Mouse (Mus musculus): ENCODE results near the gene Gm9887.

DNA sequence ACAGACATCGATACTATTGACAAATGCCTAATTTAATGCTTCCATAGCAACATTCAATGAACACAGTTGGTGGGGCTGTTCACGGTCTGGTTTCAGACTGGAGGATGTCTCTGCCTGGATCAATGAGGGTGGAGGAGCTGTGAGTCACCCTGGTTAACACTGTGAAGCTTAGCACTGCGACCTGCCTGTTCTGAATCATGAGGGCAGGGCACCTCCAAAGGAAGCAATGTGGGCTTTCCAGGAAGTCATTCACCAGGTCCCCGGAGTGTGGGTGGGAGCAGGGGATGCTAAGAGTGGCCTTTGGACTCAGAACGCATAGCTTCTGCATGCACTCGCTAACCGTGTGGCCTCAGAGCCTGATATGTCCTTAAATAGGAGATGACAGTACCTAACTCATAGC is 44.5 kb upstream of the Gm9887 start:
- TF ChIP-seq MAFK (IDR thresholded peaks at IDR 0.05; ENCODE audit: borderline replicate concordance, low read depth, low read length) (no peak), ETS1 (IDR thresholded peaks at IDR 0.05; ENCODE audit: low read depth, low read length) (no peak), POLR2A (IDR thresholded peaks at IDR 0.05; ENCODE audit: control insufficient read depth in 1 of 2, insufficient read depth in 1 of 2, low read depth in 1 of 2, low read length in 2 of 2, poor library complexity in 1 of 2) (no peak), GABPA (IDR thresholded peaks at IDR 0.05; ENCODE audit: low read depth, low read length) (no peak), MYB (IDR thresholded peaks at IDR 0.05; ENCODE audit: low read depth, low read length) (no peak), CTCF (IDR thresholded peaks at IDR 0.05 in 2 of 3, conservative IDR thresholded peaks at IDR 0.05 in 1 of 3; ENCODE audit: control insufficient read depth in 1 of 3, insufficient read depth in 1 of 3, low read depth in 2 of 3, low read length in 3 of 3, poor library complexity in 1 of 3, severe bottlenecking in 1 of 3) (no peak), EP300 (IDR thresholded peaks at IDR 0.05; ENCODE audit: low read depth in 1 of 2, low read length in 2 of 2) (no peak), MAX (IDR thresholded peaks at IDR 0.05; ENCODE audit: low read length) (no peak), CHD2 (IDR thresholded peaks at IDR 0.05; ENCODE audit: low read length) (no peak), JUND (IDR thresholded peaks at IDR 0.05; ENCODE audit: low read depth, low read length) (no peak), MAZ (IDR thresholded peaks at IDR 0.05; ENCODE audit: low read depth, low read length) (no peak), CHD1 (IDR thresholded peaks at IDR 0.05; ENCODE audit: low read depth, low read length) (no peak), GATA1 (IDR thresholded peaks at IDR 0.05; ENCODE audit: low read depth, low read length) (no peak), ZKSCAN1 (IDR thresholded peaks at IDR 0.05; ENCODE audit: low read depth, low read length) (no peak)

Data from MEL (cell line).